Mouse (Mus musculus) erythroblast, adult 5-6 weeks (primary cell): ENCODE results near the gene Mrpl54. TPM values are rescaled to one million over a fixed set of nuclear protein-coding genes. Genes with fewer than 3 reads are reported as not detected.

Experiments used
- ATAC-seq: replicated peaks from 2 replicates; pipeline ENCODE4 v1.8.0; 2016; ENCODE audit warnings: moderate number of reproducible peaks, mild to moderate bottlenecking, moderate TSS enrichment, inconsistent platforms; ENCODE audit not compliant: poor library complexity, low FRiP score, severe bottlenecking
- total RNA-seq, 2 experiments: library from RNA; stranded (forward) in 1 of 2; stranded (reverse) in 1 of 2; fragments of 150-400 nt in 1 of 2; fragments of 200-764, 138-1000 nt in 1 of 2; gene quantifications; 2 replicates each; pipeline versions ENCODE4 v1.2.3 to v1.2.4; 2015 to 2017; ENCODE audit warnings: low replicate concordance in 2 of 2

Mrpl54 gene
- total RNA-seq (2015; ENCODE audit: low replicate concordance) (6.3 and 56.3 TPM in 2 replicates), total RNA-seq (2017; ENCODE audit: low replicate concordance) (23.1 and 36.6 TPM in 2 replicates)

- ATAC-seq, result peak; percentile 87
Measured at GRCm38 (mm10) chr10:81266211-81267105, at the start of gene Mrpl54, which contains the start of gene Apba3. Mrpl54 (minus strand) TSS chr10:81266934. Apba3 (plus strand) TSS chr10:81266960.

DNA sequence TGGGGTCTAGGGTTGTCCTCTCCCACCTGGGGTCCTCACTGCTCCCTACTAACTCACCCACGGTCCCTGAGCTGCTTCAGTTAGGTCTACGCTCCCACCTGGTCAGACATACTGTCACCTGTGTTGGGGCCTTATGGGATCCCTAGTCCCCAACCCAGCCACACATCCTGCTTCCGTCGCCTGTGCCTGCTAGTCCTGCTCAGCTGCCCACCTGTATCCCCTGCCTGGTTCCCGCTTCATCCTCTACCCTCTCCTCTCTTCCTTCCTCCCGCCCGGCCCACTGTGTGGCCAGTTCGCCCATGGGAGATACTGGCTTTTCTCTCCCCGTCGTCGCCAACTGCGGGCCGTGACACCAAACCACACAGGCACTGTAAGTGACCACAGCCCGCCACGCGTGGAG lies 48.9 kb upstream of the Mrpl54 start:
- no peak for ATAC-seq

- no peak for ATAC-seq
Measured at GRCm38 (mm10) chr10:81314201-81314600, 47.5 kb upstream of the Mrpl54 start.

DNA sequence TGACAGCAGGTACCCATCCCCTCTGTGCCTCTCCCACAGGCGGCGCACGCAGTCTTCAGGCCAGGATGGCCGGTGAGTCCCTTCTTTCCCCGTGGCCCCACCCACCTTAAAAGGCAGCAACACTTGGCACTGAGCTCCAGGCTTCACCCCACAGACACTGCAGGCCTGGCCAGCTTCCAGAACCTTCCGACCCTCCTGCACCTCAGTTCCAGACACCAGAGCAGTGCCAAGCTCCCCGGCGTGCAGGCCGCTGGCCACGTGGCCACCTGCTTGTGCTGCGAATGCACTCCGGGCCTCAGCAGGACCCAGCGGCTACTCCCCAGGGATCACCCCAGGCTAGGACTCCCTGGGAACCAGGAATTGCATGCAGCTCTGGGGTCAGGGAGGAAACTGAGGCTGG lies 46.8 kb upstream of the Mrpl54 start:
- ATAC-seq, result no peak

GRCm38 (mm10) chr10:81309571-81309970 lies 42.8 kb upstream of the Mrpl54 start:
- no peak for ATAC-seq

DNA sequence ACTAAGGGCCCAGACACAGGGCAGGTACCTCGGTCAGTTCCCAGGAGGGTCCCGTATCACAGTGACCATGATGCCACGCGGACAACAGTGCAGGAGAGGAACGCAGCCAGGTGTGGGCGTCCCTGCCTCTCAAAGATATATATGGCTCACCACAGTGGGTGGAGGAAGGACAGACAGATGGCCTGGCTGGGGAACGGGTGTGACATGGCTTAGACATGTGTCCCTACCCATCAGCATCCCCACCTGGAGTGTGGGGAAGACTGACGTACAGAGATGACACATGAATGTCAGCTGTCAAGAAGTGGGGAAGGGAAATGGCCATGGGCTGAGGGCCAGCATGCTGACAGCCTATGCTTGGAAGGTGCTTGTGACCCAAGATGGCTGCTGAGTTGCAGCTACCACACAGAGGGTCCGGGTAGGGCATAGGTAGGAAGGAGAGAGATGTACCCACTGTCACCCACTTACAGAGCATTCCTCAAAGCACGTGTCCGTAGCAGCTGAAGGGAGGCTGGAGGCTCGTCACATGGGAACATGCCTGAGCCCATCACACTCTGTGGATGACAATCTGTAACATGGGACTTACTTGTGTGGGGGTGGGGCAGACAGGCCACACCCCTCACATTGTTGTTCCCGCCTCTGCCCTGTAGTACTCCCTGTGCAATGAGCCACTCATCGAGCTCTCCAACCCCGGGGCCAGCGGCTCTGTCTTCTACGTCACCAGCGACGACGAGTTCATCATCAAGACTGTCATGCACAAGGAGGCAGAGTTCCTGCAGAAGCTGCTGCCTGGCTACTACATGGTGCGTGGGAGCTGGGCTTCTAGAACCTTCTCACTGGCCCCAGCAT lies 40.3 kb upstream of the Mrpl54 start:
- ATAC-seq, result no peak

- ATAC-seq, result no peak
Measured at GRCm38 (mm10) chr10:81306173-81306668, 39.5 kb upstream of the Mrpl54 start.

- ATAC-seq, result no peak
Measured at GRCm38 (mm10) chr10:81305663-81306062, 38.9 kb upstream of the Mrpl54 start.

- ATAC-seq, result peak; percentile 66
Measured at GRCm38 (mm10) chr10:81304597-81305238, 38.0 kb upstream of the Mrpl54 start.

- ATAC-seq, result no peak
Measured at GRCm38 (mm10) chr10:81303761-81304160, 37.0 kb upstream of the Mrpl54 start.

- ATAC-seq, result no peak
Measured at GRCm38 (mm10) chr10:81303258-81303657, 36.5 kb upstream of the Mrpl54 start.

- ATAC-seq, result no peak
Measured at GRCm38 (mm10) chr10:81302781-81303218, 36.1 kb upstream of the Mrpl54 start.

- no peak for ATAC-seq
Measured at GRCm38 (mm10) chr10:81302288-81302687, 35.6 kb upstream of the Mrpl54 start.

DNA sequence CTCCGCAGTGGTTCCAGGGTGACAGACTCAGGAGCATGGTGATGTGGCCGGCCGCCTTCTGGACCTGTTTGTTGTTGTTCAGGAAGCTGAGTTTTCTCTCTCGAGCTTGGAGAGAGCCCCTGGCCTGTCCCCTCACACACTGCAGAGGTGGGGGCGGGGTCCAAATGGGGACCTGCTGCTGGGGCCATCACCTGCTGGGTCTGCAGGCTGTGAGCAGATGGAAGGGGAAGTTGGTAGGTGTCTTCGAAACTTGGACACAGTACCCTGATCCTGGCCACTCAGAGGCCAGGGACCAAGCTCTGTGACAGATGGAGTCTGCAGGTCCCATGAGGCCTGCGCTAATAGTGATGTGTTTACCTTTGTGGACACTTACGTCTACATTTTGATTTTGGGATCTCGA lies 34.6 kb upstream of the Mrpl54 start:
- no peak for ATAC-seq

GRCm38 (mm10) chr10:81300352-81300907 lies 33.7 kb upstream of the Mrpl54 start:
- no peak for ATAC-seq

DNA sequence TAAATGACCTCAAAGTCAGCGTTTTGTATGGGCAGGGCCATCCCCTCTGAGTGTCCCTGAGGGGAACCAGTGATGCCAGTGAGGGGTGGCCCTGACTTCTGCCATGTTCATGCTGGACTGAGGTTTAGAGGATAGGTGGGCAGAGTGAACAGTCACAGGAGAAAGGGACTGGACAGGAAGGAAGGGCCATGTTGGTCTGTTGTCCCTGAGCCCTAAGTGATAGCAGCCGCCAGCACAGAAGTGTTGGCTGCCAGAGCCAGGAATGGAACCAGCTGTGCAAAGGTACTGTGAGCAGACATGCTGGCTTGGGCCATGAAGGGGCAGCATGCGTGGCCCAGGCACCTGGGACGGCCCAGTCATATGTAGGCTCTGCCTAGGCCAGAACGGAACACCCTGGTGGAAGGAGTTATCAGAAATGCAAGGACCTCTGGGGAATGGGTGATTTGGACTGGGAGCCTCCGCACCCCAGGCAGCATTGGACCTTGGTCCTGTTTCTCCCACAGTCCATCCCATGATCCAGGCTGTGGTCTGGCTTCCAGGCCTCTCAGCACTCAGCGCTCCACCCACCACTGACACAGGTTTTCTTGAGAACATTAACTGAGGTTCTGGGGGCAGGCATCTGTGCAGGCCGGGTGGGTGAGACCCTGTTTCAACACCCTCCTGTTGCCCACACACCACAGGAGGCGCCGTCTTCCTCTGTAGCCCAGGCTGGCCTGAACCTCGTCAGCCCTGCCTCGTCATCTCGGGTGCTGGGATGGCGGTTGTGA lies 33.0 kb upstream of the Mrpl54 start:
- ATAC-seq, result no peak

GRCm38 (mm10) chr10:81298369-81299100 lies 31.8 kb upstream of the Mrpl54 start:
- no peak for ATAC-seq

DNA sequence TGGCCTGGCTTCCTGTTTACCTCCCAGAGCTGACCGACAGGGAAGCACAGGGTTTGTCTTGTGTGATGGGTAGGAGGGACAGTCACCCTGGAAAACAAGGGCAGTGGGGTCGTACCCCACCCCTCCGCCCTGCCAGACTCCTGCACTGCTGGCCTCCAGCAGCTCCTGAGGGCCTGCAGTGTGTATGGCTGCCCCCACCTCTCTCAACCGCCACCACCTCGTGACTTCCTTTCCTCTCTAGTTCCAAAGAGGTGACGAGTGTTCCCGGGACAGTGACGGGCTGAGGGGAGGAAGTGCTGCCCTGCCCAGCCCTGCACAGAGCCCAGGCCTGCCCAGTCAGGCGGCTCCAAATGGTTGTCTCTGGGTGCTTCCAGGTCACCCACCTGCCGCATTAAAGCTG lies 31.1 kb upstream of the Mrpl54 start:
- no peak for ATAC-seq
